Mouse (Mus musculus) yolk sac, embryonic 10.5 days (tissue): ENCODE results near the gene Uba1y.
"Not testable (repeated sequence)": the region's sequence is repeated elsewhere in the genome, so short reads cannot be mapped to it uniquely, and the experiment has no call there.

Experiments
- DNase-seq: peaks from one replicate; pipeline ENCODE4 v3.0.0-alpha.2; 2017; ENCODE audit warnings: low spot score

The Uba1y gene

GRCm38 (mm10) chrY:818396-818795, at the start of gene Uba1y:
TSS of gene Uba1y (plus strand) at chrY:818649.
- DNase-seq, result no peak

- not testable (repeated sequence) for DNase-seq
Measured at GRCm38 (mm10) chrY:797309-797708, 21.1 kb upstream of the Uba1y start, which contains the start of gene Zfy1. TSS of gene Zfy1 (minus strand) at chrY:797409.

GRCm38 (mm10) chrY:808991-809661, 9.3 kb upstream of the Uba1y start:
- DNase-seq, result peak; percentile 16

GRCm38 (mm10) chrY:872404-872803, 54.0 kb downstream of the Uba1y start:
- no peak for DNase-seq

- no peak for DNase-seq
Measured at GRCm38 (mm10) chrY:872855-873549, 54.6 kb downstream of the Uba1y start.
